ENCODE assay signal across 25 mouse cellular contexts in the genomic region with DNA sequence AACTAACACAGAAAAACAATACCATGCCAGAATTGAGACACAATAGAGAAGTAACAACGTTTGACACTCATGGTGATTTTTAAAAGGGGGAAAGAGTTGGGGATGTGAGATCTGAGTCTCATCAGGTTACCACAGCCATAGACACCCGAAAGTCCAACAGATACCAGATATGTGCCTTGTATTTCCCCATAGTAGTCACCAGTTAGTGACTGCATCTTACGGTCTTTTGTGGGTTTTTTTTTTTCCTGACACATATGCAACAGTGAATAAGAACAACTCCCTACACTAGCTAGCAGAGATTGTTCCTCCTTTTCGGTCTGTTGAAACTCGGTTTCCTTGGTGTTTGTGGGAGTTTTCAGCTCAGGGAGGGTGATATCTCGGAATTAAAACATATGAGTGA.
"Had no signal": no experiment of that assay in that cellular context is flagged by ENCODE, and none has a peak within 500 bp of the region (broad histone marks: within the 10 kb centered on the region; RNA-seq: fewer than 3 reads in every experiment).

No protein-coding gene starts in this region.

- H3K9ac ChIP-seq: heart, embryonic 13.5 days; heart, embryonic 15.5 days; hindbrain, embryonic 14.5 days; limb, embryonic 13.5 days; limb, embryonic 15.5 days; liver, embryonic 12.5 days; liver, embryonic 14.5 days had no signal

- ATAC-seq: hindbrain, embryonic 16.5 days; inflammation-experienced regulatory T-cells, adult 6 months; intestine, embryonic 16.5 days; liver, embryonic 12.5 days had no signal

- H3K27ac ChIP-seq: gastrocnemius, adult 2 months; heart, adult 2 months; heart, embryonic 13.5 days; heart, embryonic 15.5 days; hindbrain, embryonic 14.5 days; layer of hippocampus, adult 2 months; left cerebral cortex, adult 2 months; limb, embryonic 13.5 days; limb, embryonic 15.5 days; liver, embryonic 12.5 days; liver, embryonic 14.5 days had no signal

- DNase-seq: gastrocnemius, adult 2 months; gastrocnemius, postnatal 10 days; gastrocnemius, postnatal 25 days; heart, adult 2 months; heart, postnatal 14 days; heart, postnatal 36 days; kidney, adult 11 months; kidney, adult 2 months; kidney, postnatal 10 days; kidney, postnatal 25 days; kidney, postnatal 4 days; left cerebral cortex, postnatal 4 days had no signal

- H3K4me3 ChIP-seq: gastrocnemius, adult 2 months; heart, adult 2 months; heart, embryonic 13.5 days; heart, embryonic 15.5 days; layer of hippocampus, adult 2 months; left cerebral cortex, adult 2 months; limb, embryonic 13.5 days; limb, embryonic 15.5 days; liver, embryonic 12.5 days had no signal

- H3K9me3 ChIP-seq: heart, embryonic 13.5 days; heart, embryonic 15.5 days; limb, embryonic 13.5 days; limb, embryonic 15.5 days; liver, embryonic 12.5 days had no signal

- H3K4me1 ChIP-seq: heart, embryonic 15.5 days; limb, embryonic 13.5 days; limb, embryonic 15.5 days; liver, embryonic 12.5 days had no signal

- H3K36me3 ChIP-seq: heart, embryonic 13.5 days; heart, embryonic 15.5 days; limb, embryonic 13.5 days; limb, embryonic 15.5 days; liver, embryonic 12.5 days had no signal

- H3K27me3 ChIP-seq: heart, embryonic 13.5 days; heart, embryonic 15.5 days; limb, embryonic 13.5 days; limb, embryonic 15.5 days; liver, embryonic 12.5 days had no signal

- H3K4me2 ChIP-seq: heart, embryonic 11.5 days; heart, embryonic 13.5 days; heart, embryonic 15.5 days; hindbrain, embryonic 14.5 days; limb, embryonic 13.5 days; limb, embryonic 15.5 days; liver, embryonic 12.5 days had no signal
